Mouse (Mus musculus) heart, postnatal 10 days (tissue): ENCODE results near the gene Nelfb. TPM values are rescaled to one million over a fixed set of nuclear protein-coding genes. Genes with fewer than 3 reads are reported as not detected.
"Not testable (repeated sequence)": the region's sequence is repeated elsewhere in the genome, so short reads cannot be mapped to it uniquely, and the experiment has no call there.

Source experiments
- DNase-seq, 2 experiments: peaks; one replicate each; pipeline ENCODE4 v3.0.0; 2021
- intact Hi-C: fragments of 180-260 bp; cut with DNase I; formaldehyde crosslinking; loops from one replicate; pipeline ENCODE4 v1.15.1; 2025
- total RNA-seq, 2 experiments: library from RNA; stranded (reverse); gene quantifications; 2 replicates each; pipeline ENCODE4 v1.2.3; 2021

The Nelfb gene
- total RNA-seq, result 10 to 100 TPM; 40.7 to 46.0 TPM

- intact Hi-C loops, result no loop called here
Observed at GRCm38 (mm10) chr2:25211121-25211670, at the start of gene Nelfb. Gene Nelfb, minus strand, starts transcription at chr2:25211489.

DNA sequence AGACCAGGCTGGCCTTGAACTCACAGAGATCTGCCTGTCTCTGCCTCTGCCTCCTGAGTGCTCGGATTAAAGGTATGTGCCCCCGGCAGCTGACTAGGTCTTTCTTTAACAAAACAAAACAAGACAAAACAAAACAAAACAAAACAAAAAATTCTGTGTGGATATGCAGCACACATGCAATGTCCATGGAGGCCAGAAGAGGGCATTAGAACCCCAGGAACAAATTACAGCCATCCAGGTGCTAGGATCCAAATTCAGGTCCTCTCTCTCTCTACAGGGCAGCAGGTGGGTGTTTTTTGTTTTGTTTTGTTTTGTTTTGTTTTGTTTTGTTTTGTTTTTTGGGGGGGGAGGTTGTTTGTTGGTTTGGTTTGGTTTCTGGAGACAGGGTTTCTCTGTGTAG is 47.6 kb upstream of the Nelfb start:
- intact Hi-C loops, result loop anchor here (5.0 kb wide), 2 partner anchors 73 to 157 kb away; partner anchors contain the start of gene Man1b1
- no peak for DNase-seq

More at GRCm38 (mm10) chr2:25211121-25211670, at the start of gene Nelfb:
- DNase-seq, result peak; percentile 94 to 96

GRCm38 (mm10) chr2:25257250-25257649 is 46.0 kb upstream of the Nelfb start:
- intact Hi-C loops, result loop anchor here (5.0 kb wide), 2 partner anchors 75 to 155 kb away; partner anchors contain the start of gene Man1b1
- DNase-seq, result not testable (repeated sequence)

GRCm38 (mm10) chr2:25256443-25257109 is 45.3 kb upstream of the Nelfb start:
- DNase-seq, result peak; percentile 49 to 70
- intact Hi-C loops, result loop anchor here (1.0 to 5.0 kb wide), 3 partner anchors 28 to 154 kb away; partner anchors contain the start of gene Man1b1

DNA sequence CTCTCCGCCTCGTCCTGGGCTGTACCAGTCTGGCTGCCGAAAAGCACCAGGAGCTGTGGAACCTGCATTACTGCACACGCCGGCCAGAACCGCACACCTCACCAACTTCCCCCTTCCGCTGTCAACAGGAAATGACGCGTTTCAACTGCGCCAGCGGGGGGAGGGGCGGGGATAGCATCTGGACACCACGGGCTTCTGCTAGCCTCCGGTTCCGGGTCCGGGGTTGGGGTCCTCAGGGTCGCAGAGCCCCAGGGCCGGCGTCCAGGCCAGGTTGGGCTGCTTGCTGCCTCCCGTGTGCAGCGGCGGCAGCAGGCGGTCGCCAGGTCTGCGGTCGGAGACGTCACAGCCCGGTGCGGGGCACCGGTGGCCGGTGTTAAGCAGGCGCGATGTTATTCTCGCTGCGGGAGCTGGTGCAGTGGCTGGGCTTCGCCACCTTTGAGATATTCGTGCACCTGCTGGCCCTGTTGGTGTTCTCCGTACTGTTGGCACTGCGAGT is 44.0 kb upstream of the Nelfb start, which contains the start of gene Tmem203:
Gene Tmem203 (plus strand): TSS at position 156 of the 496 bp plus-strand sequence.
- intact Hi-C loops, result loop anchor here (1.0 to 5.0 kb wide), 4 partner anchors 21 to 153 kb away; partner anchors contain the start of gene Man1b1
- DNase-seq, result peak; percentile 88 to 93

DNA sequence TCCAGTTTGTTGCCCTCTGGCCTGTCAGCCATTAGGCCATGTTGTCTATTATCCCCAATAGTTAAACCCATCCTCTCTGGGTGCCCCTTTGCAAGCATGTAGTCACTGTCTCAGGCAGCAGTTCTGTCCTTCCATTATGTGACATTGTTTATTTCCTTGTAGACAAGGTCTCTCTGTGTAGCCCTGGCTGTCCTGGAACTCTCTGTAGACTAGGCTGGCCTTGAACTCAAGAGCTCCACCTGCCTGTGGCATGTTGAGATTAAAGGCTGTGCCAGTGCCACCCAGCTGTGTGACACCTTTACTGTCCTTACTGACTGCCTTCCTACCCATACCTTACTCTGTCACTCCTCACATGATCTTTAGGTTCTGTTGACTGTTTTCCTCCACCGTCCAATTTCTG is 41.0 kb upstream of the Nelfb start:
- intact Hi-C loops, result no loop called here
- no peak for DNase-seq

- intact Hi-C loops, result no loop called here
- no peak for DNase-seq
Observed at GRCm38 (mm10) chr2:25246183-25247072, 35.1 kb upstream of the Nelfb start, which contains the start of gene AL732309.1. Gene AL732309.1, minus strand, starts transcription at chr2:25246863.

GRCm38 (mm10) chr2:25244144-25244543 is 32.9 kb upstream of the Nelfb start:
- DNase-seq, result no peak
- intact Hi-C loops, result no loop called here

GRCm38 (mm10) chr2:25243342-25243741 is 32.1 kb upstream of the Nelfb start:
- intact Hi-C loops, result no loop called here
- DNase-seq, result no peak

GRCm38 (mm10) chr2:25242101-25242506 is 30.8 kb upstream of the Nelfb start, which contains the start of the genes Rnf208 and Cysrt1:
Gene Rnf208, plus strand, starts transcription at chr2:25242255.
Gene Cysrt1, minus strand, starts transcription at chr2:25242452.
- no peak for DNase-seq
- intact Hi-C loops, result no loop called here

DNA sequence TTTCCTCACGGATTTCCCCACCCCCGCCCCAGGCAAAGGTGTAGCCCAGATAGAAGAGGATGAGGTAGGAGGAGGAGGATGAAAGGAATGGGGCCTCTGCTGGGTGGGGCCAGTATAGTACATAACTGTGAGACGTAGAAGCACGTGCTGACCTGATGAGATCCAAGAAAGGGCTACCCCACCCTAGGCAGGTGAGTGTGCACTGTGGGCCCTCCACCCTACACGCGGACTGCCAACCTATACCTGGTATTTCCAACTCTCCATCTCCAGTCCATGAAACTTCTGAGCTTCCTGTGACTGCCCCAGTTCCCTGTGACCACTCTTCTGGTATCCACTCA is 30.1 kb upstream of the Nelfb start:
- no peak for DNase-seq
- intact Hi-C loops, result no loop called here

DNA sequence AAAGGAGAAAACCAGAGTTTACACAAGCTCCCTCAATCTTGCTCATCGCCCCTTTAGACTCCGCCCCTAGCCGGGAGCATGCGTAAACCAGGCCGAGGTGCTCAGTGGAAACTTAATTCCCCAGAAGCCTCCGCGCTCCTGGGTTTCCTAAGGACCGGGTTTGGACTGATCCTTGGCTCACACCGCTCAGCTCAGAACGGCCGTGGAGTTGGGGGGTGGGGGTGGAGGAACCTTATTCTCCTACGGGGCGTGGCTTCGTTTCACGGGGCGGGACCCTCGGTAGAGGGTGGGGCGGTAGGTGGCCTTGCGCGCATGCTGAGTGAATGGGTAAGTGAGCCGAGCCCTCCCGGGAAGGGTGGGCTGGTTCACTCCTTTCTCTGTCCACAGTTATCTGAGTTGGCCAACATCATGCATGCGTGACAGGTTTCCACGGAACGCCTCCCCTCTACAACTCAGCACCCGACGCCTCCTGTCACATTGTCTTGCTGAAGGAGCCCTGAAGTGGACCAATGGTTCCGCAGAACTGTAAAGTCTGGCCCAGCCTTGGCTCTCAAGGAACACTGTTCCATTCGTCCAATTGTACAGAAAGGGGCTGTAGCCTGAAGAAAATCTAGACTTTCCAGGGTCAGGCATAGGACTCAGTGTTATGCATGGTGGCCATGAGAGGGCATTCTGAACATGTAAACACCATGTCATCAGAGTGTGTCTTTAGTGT is 29.6 kb upstream of the Nelfb start:
- intact Hi-C loops, result no loop called here
- peak; percentile 47 to 74 for DNase-seq

- intact Hi-C loops, result no loop called here
- no peak for DNase-seq
Observed at GRCm38 (mm10) chr2:25240310-25240709, 29.0 kb upstream of the Nelfb start.

DNA sequence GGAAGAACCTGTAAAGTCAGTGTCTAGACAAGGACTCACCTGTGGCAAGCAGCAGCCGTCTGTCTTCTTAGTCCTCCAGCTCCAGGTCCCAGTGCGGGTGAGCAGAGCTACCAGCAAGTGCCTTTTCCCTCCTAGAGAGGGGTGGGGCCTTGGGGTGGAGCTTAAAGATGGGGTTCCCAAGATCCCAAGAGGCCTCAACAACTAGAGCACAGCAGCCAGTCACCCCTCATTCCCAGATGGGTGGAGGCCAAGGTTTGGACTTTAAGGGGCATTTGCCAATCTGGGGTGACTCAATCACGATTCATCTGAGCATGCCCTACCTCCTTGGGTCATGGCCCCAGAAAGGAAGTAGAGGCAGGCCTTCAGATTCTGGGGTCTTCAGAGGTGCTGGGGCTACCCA is 28.5 kb upstream of the Nelfb start:
- no peak for DNase-seq
- intact Hi-C loops, result no loop called here

DNA sequence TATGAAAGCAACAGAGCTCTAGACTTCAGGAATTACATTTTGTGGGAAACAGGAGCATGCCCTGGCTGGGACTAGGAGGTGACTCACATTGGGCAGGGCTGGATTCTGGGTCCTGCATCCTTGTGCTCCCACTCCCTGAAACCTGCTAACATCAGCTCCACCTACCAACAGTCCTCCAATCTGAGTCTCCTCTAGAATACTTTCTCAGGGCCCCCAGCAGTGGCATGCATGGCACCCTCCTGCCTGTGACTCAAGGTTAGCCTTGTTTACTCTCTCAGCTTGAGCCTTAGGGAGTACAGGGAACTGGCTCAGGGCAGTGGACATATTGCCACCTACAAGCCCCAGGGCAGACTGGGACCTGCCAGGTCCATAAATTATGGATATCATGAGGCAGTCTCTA is 26.8 kb upstream of the Nelfb start:
- no peak for DNase-seq
- intact Hi-C loops, result no loop called here

DNA sequence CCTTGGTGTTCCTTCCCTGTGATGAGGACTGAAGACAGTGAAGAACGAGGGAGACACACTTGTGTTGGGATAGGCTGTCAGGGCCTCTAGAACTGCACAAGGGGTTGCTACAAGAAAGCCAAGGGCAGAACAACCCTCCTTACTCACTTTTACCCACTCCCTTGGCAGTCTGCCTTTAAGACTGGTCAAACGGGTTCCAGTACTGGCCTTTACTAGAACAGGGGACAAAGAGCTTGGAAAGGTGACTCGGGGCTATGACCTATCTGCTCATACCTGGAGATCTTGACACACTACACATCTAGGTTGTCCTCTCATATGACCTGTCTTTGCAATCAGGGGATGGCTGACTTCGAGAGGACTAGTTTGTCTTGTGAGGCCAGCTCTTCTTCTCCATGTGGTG is 26.2 kb upstream of the Nelfb start:
- no peak for DNase-seq
- intact Hi-C loops, result no loop called here

- no peak for DNase-seq
- intact Hi-C loops, result no loop called here
Observed at GRCm38 (mm10) chr2:25236614-25237013, 25.3 kb upstream of the Nelfb start, which contains the start of gene Rnf224. Gene Rnf224, minus strand, starts transcription at chr2:25236787.

DNA sequence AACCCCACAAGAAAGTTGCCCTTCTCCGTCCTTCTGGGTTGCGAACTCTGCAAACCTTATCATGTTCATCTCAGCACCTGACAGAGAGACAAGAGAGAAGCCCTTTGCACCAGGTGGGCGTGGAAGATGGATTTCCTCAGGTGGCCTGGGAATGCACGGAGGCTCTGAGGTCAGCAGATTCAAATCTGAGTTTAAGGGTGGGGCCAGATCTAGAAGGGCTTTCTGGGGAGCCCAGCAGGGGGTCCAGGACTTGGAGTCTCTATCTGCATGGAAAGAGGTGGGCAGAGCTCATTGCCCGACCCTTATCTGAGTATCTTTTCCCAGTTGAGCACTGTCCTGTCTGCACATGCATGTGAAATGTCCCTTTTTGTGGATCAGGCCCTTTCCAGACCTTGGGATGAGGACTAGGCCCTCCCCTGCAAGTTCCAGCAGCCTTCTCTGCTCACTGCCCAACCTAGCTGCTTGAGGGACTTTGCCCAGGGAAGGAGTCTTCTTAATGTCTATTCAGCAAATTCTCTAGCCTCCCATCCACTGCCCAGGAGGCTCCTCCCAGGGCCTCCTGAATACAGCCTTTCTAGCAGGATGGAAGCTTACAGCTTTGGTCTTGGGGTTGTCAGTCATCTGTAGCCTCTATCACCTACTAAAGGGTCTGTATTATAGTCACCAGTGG is 23.4 kb upstream of the Nelfb start:
- no peak for DNase-seq
- intact Hi-C loops, result no loop called here

GRCm38 (mm10) chr2:25234050-25234449 is 22.8 kb upstream of the Nelfb start, which contains the start of gene Slc34a3:
Gene Slc34a3, minus strand, starts transcription at chr2:25234364.
- intact Hi-C loops, result no loop called here
- no peak for DNase-seq

DNA sequence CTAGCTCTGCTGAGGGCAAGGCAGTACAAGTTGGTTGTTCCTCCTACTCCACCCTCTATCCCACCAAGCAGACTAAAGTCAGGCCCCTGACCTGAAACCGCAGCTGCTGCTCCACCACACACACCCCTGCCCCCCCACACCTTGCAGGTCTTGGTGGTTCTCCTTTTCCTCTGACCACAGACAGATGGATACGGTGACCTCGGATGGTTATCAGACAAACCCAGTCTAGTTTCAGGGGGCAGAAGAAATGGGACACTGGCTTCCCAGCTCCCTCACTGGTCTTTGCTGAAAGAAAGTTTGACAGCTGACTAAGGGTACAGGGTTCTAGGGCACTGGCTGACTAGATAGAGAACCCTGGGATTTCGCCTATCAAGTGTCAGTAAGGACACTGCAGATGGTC is 22.1 kb upstream of the Nelfb start:
- intact Hi-C loops, result no loop called here
- DNase-seq, result no peak
